Mouse (Mus musculus) G1E (cell line): ENCODE measurements around the gene P2rx4.

Experiments used
- CTCF ChIP-seq: IDR thresholded peaks from 2 replicates; pipeline ENCODE4 v1.5.1; 2012; ENCODE audit warnings: low read depth, low read length, inconsistent platforms, mixed read lengths
- GATA2 ChIP-seq: IDR thresholded peaks from 2 replicates; pipeline ENCODE4 v1.6.1; 2012; ENCODE audit warnings: low read depth, low read length, inconsistent platforms, borderline replicate concordance

GRCm38 (mm10) chr5:122715723-122716122 lies 8.4 kb downstream of the P2rx4 start:
- no peak for TF ChIP-seq CTCF
- no peak for TF ChIP-seq GATA2
